Mouse (Mus musculus) spleen, adult 2 months (tissue): ENCODE measurements around the gene Foxd3.

Source experiments
- CTCF ChIP-seq: fragments of 200-500 bp; IDR thresholded peaks from 2 replicates; pipeline ENCODE4 v1.5.1; 2011; ENCODE audit warnings: mild to moderate bottlenecking, inconsistent platforms; ENCODE audit not compliant: insufficient read depth, insufficient read length, insufficient replicate concordance; ENCODE audit errors: extremely low read depth
- POLR2A ChIP-seq: fragments of 200-500 bp; IDR thresholded peaks from 2 replicates; pipeline ENCODE4 v1.6.1; 2011; ENCODE audit warnings: low read depth, low read length, inconsistent platforms

GRCm38 (mm10) chr4:99663710-99664109 is 7.6 kb downstream of the Foxd3 start:
- TF ChIP-seq POLR2A: no peak
- TF ChIP-seq CTCF: no peak
